Mouse (Mus musculus): ENCODE data around the gene Irf2bp2.

DNA sequence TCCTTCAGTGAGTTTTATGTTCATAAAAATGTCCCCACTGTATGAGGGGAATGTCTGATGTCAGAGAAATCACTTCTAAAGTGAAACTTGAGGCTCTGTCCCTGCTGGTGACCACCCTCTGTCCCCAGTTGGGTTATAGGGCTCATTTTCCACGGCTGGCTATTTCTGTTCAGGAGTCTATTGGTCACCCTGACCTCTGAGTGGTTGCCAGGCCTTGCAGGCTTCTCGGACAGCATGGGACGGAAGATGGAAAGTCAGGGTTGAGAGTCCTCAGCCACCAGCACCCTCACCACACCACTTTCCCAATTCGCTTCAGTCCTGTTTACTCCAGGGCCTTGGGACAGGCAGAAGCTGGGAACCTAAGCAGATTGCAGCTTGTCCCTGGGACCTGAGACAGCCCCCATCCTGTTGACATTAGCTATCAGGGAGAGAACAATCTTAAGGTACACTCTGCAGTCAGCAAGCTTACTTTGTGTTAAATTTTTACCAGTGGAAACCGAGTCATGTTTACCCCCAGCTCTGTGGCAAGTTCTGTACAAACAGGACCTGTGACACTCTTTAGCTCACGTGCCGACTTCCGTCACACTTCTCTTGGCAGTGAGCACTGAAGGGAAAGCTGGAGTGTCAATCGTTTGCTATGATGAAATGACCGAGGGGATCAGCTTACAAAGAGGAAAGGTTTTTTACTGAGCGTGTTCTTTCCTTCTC, 15.9 kb upstream of the Irf2bp2 start:
- TF ChIP-seq CTCF (IDR thresholded peaks at IDR 0.05; ENCODE audit: insufficient read depth, low read length), result no peak
- TF ChIP-seq POLR2A (IDR thresholded peaks at IDR 0.05; ENCODE audit: borderline replicate concordance, extremely low read depth, low read depth, low read length), result no peak
